Mouse (Mus musculus) hindbrain, embryonic 10.5 days (tissue): ENCODE measurements at regions not wholly inside any gene's neighbourhood (a gene's known extent, or its start where the extent isn't known, plus 50 kb on each side); places are given as distances from the start of the nearest gene placed in this dataset.
A peak's percentile ranks its signal among the peaks of the same experiment; 100 is the strongest.

Experiments used
- DNase-seq: peaks from one replicate; pipeline ENCODE4 v3.0.0-alpha.2; 2017; ENCODE audit warnings: low spot score
- H3K27ac ChIP-seq: fragments of 300-500 bp; sonication (generic); 2 replicates; pipeline ENCODE4 v1.5.1; 2016; ENCODE audit warnings: mild to moderate bottlenecking, moderate library complexity
- H3K27me3 ChIP-seq: fragments of 300-500 bp; sonication (generic); 2 replicates; pipeline ENCODE4 v1.6.1; 2016; ENCODE audit warnings: mild to moderate bottlenecking; ENCODE audit not compliant: poor library complexity, insufficient read depth, severe bottlenecking
- H3K36me3 ChIP-seq: fragments of 300-500 bp; sonication (generic); 2 replicates; pipeline ENCODE4 v1.6.1; 2016; ENCODE audit warnings: mild to moderate bottlenecking, moderate library complexity
- H3K4me1 ChIP-seq: fragments of 300-500 bp; sonication (generic); replicated peaks from 2 replicates; pipeline ENCODE4 v1.6.1; 2016; ENCODE audit warnings: mild to moderate bottlenecking
- H3K4me3 ChIP-seq: fragments of 300-500 bp; sonication (generic); 2 replicates; pipeline ENCODE4 v1.5.1; 2016; ENCODE audit warnings: mild to moderate bottlenecking, moderate library complexity
- H3K9me3 ChIP-seq: fragments of 300-500 bp; sonication (generic); 2 replicates; pipeline ENCODE4 v1.6.1; 2016; ENCODE audit warnings: mild to moderate bottlenecking, moderate library complexity
- WGBS: fragments of 180-500 bp; shearing (Covaris S2); methylation state at CpG from one replicate; pipeline ENCODE4 v1.1.7; 2016; 5-methylcytosine and 5-hydroxymethylcytosine counted together

- 59% methylated on average over 11 of the region's 11 CpGs for WGBS
- no peak overlapping the region for H3K27ac ChIP-seq
- H3K27me3 ChIP-seq, result no peaks in the 10 kb centered on the region
- no peaks in the 10 kb centered on the region; the same call in 1 of the 2 replicates for H3K9me3 ChIP-seq
- H3K4me1 ChIP-seq, result peaks cover 13% of the 10 kb centered on the region; the same call in 1 of the 2 replicates
- no peaks in the 10 kb centered on the region for H3K36me3 ChIP-seq
- no peak for DNase-seq
- no peak overlapping the region for H3K4me3 ChIP-seq
Observed at GRCm38 (mm10) chr10:37988297-37989263, 833.0 kb downstream of the Rfpl4b start.

GRCm38 (mm10) chr10:37978899-37979539, 840.3 kb upstream of the Marcks start:
- H3K27ac ChIP-seq, result no peak overlapping the region
- no peaks in the 10 kb centered on the region for H3K9me3 ChIP-seq
- no peak overlapping the region for H3K4me3 ChIP-seq
- WGBS, result 76% methylated on average over 3 of the region's 3 CpGs
- H3K4me1 ChIP-seq, result no peaks in the 10 kb centered on the region
- H3K27me3 ChIP-seq, result no peaks in the 10 kb centered on the region
- no peaks in the 10 kb centered on the region for H3K36me3 ChIP-seq
- DNase-seq, result no peak

GRCm38 (mm10) chr10:37960051-37960450, 821.3 kb upstream of the Marcks start:
- no peaks in the 10 kb centered on the region for H3K36me3 ChIP-seq
- no peak overlapping the region for H3K4me3 ChIP-seq
- no peaks in the 10 kb centered on the region for H3K27me3 ChIP-seq
- H3K27ac ChIP-seq, result no peak overlapping the region
- no peak for DNase-seq
- no peaks in the 10 kb centered on the region for H3K4me1 ChIP-seq
- no peaks in the 10 kb centered on the region for H3K9me3 ChIP-seq

- Histone ChIP-seq H3K4me3 (no peak overlapping the region), H3K36me3 (no peaks in the 10 kb centered on the region), H3K9me3 (no peaks in the 10 kb centered on the region), H3K27me3 (no peaks in the 10 kb centered on the region), H3K27ac (no peak overlapping the region), H3K4me1 (no peaks in the 10 kb centered on the region)
- no peak for DNase-seq
- WGBS, result 84% methylated on average over 2 of the region's 2 CpGs
Observed at GRCm38 (mm10) chr10:37914780-37915179, 776.1 kb upstream of the Marcks start.

GRCm38 (mm10) chr10:37911669-37912068, 772.9 kb upstream of the Marcks start:
- H3K9me3 ChIP-seq, result no peaks in the 10 kb centered on the region
- H3K4me3 ChIP-seq, result no peak overlapping the region
- H3K27ac ChIP-seq, result no peak overlapping the region
- no peaks in the 10 kb centered on the region for H3K27me3 ChIP-seq
- H3K36me3 ChIP-seq, result no peaks in the 10 kb centered on the region
- H3K4me1 ChIP-seq, result no peaks in the 10 kb centered on the region
- no peak for DNase-seq

- H3K27me3 ChIP-seq, result no peaks in the 10 kb centered on the region
- no peaks in the 10 kb centered on the region for H3K36me3 ChIP-seq
- 65% methylated on average over 2 of the region's 2 CpGs for WGBS
Observed at GRCm38 (mm10) chr10:37908276-37908675, 769.6 kb upstream of the Marcks start.

GRCm38 (mm10) chr10:37907731-37908130, 769.0 kb upstream of the Marcks start:
- H3K27ac ChIP-seq, result no peak overlapping the region
- H3K4me3 ChIP-seq, result no peak overlapping the region
- H3K36me3 ChIP-seq, result no peaks in the 10 kb centered on the region
- no peaks in the 10 kb centered on the region for H3K27me3 ChIP-seq
- peak; percentile 4 for DNase-seq
- no peaks in the 10 kb centered on the region for H3K4me1 ChIP-seq
- H3K9me3 ChIP-seq, result no peaks in the 10 kb centered on the region
- WGBS, result 45% methylated on average over 1 of the region's 1 CpGs

More at GRCm38 (mm10) chr10:37908276-37908675, 769.6 kb upstream of the Marcks start:
- Histone ChIP-seq H3K27ac (no peak overlapping the region), H3K4me3 (no peak overlapping the region), H3K4me1 (no peaks in the 10 kb centered on the region), H3K9me3 (no peaks in the 10 kb centered on the region)
- DNase-seq, result no peak

- Histone ChIP-seq H3K27me3 (no peaks in the 10 kb centered on the region), H3K4me3 (no peak overlapping the region), H3K27ac (no peak overlapping the region), H3K36me3 (no peaks in the 10 kb centered on the region), H3K4me1 (no peaks in the 10 kb centered on the region), H3K9me3 (no peaks in the 10 kb centered on the region)
- 88% methylated on average over 1 of the region's 1 CpGs for WGBS
- DNase-seq, result no peak
Observed at GRCm38 (mm10) chr10:37887961-37888360, 749.2 kb upstream of the Marcks start.

GRCm38 (mm10) chr10:37880841-37881240, 742.1 kb upstream of the Marcks start:
- DNase-seq, result no peak
- H3K36me3 ChIP-seq, result no peaks in the 10 kb centered on the region
- no peak overlapping the region for H3K27ac ChIP-seq
- no peak overlapping the region for H3K4me3 ChIP-seq
- no peaks in the 10 kb centered on the region for H3K9me3 ChIP-seq
- H3K27me3 ChIP-seq, result no peaks in the 10 kb centered on the region
- 90% methylated on average over 5 of the region's 5 CpGs for WGBS
- no peaks in the 10 kb centered on the region for H3K4me1 ChIP-seq

- no peak overlapping the region for H3K27ac ChIP-seq
- 87% methylated on average over 2 of the region's 2 CpGs for WGBS
- no peak overlapping the region for H3K4me3 ChIP-seq
- DNase-seq, result no peak
- no peaks in the 10 kb centered on the region for H3K4me1 ChIP-seq
- H3K9me3 ChIP-seq, result no peaks in the 10 kb centered on the region
- H3K27me3 ChIP-seq, result no peaks in the 10 kb centered on the region
- H3K36me3 ChIP-seq, result no peaks in the 10 kb centered on the region
Observed at GRCm38 (mm10) chr10:37873925-37874324, 735.2 kb upstream of the Marcks start.

GRCm38 (mm10) chr10:37861001-37861400, 722.3 kb upstream of the Marcks start:
- no peak for DNase-seq
- Histone ChIP-seq H3K9me3 (no peaks in the 10 kb centered on the region), H3K27ac (0 out of 2 replicates have a peak overlapping the region, but pooled peaks have one; percentile 23), H3K4me1 (no peaks in the 10 kb centered on the region), H3K4me3 (no peak overlapping the region), H3K36me3 (no peaks in the 10 kb centered on the region), H3K27me3 (no peaks in the 10 kb centered on the region)
- WGBS, result 70% methylated on average over 4 of the region's 4 CpGs

GRCm38 (mm10) chr10:37849291-37849846, 710.6 kb upstream of the Marcks start:
- 86% methylated on average over 1 of the region's 1 CpGs for WGBS
- no peak overlapping the region for H3K27ac ChIP-seq
- DNase-seq, result no peak
- peaks cover 12% of the 10 kb centered on the region for H3K9me3 ChIP-seq
- peaks cover 4% of the 10 kb centered on the region; the same call in 1 of the 2 replicates for H3K36me3 ChIP-seq
- no peaks in the 10 kb centered on the region for H3K27me3 ChIP-seq
- no peak overlapping the region for H3K4me3 ChIP-seq
- 0 out of 2 replicates have a peak, but pooled peaks cover 5% of the 10 kb centered on the region for H3K4me1 ChIP-seq

GRCm38 (mm10) chr10:37842820-37843219, 704.1 kb upstream of the Marcks start:
- DNase-seq, result no peak
- H3K4me3 ChIP-seq, result no peak overlapping the region
- H3K36me3 ChIP-seq, result no peaks in the 10 kb centered on the region
- peaks cover 23% of the 10 kb centered on the region for H3K4me1 ChIP-seq
- H3K27ac ChIP-seq, result peak overlapping the region; percentile 16; the same call in 1 of the 2 replicates
- H3K27me3 ChIP-seq, result no peaks in the 10 kb centered on the region
- 30% methylated on average over 5 of the region's 5 CpGs for WGBS
- no peaks in the 10 kb centered on the region for H3K9me3 ChIP-seq
